Mouse (Mus musculus): ENCODE measurements around the gene St5. TPM values are rescaled to one million over a fixed set of nuclear protein-coding genes. Genes with fewer than 3 reads are reported as not detected.

Gene St5
- polyA plus RNA-seq, 1 experiment from 2014 or later, result 21.7 TPM

DNA sequence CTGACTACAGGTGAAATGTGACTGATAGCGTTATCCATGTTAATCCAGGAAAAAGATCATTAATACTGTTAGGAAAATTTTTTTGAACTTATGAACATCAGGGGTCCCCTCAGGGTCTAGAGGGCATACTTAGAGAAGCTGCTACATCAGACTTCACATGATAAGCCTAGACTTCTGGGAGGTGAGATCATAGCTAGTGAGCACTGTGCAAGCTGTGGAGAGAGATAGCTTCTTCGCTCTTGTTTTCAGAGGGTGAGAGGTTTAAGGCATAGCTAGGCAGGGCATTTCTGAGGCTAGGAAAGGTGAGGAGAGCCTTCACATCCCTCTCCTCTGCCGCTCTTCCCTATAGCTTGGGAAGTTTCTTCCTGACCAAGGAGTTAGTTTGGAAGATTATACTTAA is 191.6 kb downstream of the St5 start:
- Histone ChIP-seq H3K36me3 (no peaks in the 10 kb centered on the region), H3K4me1 (replicated peaks) (peaks cover 11% of the 10 kb centered on the region), H3K27me3 (no peaks in the 10 kb centered on the region), H3K9me3 (no peaks in the 10 kb centered on the region), H3K4me2 (replicated peaks) (no peak overlapping the region), H3K27ac (no peak overlapping the region), H3K9ac (replicated peaks) (no peak overlapping the region), H3K4me3 (replicated peaks) (no peak overlapping the region)
- WGBS, result 92% methylated on average over 3 of the region's 3 CpGs
- no peak for ATAC-seq

DNA sequence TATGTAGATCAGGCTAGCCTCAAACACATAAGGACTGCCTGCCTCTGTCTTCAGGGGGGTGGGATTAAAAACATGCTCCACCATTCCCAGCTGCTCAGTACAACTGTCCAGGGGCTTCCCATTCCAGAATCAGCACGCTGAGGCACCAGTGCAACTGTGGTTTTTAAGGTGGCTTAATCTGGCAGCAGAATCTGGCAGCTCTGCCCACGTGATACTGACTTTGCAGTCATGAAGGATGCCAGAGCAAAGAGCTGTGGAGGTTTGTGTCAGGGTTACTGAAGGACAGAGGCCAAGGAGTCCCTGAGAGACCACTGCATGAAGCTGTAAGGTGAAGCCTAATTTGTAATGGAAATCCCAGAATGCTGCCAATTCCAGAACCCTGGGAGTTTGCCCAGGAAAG is 192.6 kb downstream of the St5 start:
- 60% methylated on average over 2 of the region's 2 CpGs for WGBS
- no peaks in the 10 kb centered on the region for H3K9me3 ChIP-seq
- H3K4me3 ChIP-seq (replicated peaks), result no peak overlapping the region
- ATAC-seq, result no peak
- H3K27ac ChIP-seq, result no peak overlapping the region
- no peaks in the 10 kb centered on the region for H3K27me3 ChIP-seq
- H3K4me2 ChIP-seq (replicated peaks), result no peak overlapping the region
- H3K36me3 ChIP-seq, result no peaks in the 10 kb centered on the region
- peaks cover 16% of the 10 kb centered on the region for H3K4me1 ChIP-seq (replicated peaks)
- H3K9ac ChIP-seq (replicated peaks), result no peak overlapping the region

GRCm38 (mm10) chr7:109508034-109508433 is 195.4 kb downstream of the St5 start, which contains the start of gene Trim66:
Trim66 (minus strand) TSS chr7:109508134.
- Histone ChIP-seq H3K4me3 (replicated peaks) (no peak within 1 kb of the TSS), H3K4me2 (replicated peaks) (peak within 1 kb of the TSS; percentile 31; the same call in 1 of the 2 replicates), H3K4me1 (replicated peaks) (peaks cover 16% of the 10 kb centered on the region), H3K27me3 (no peaks in the 10 kb centered on the region), H3K36me3 (no peaks in the 10 kb centered on the region), H3K9me3 (no peaks in the 10 kb centered on the region), H3K9ac (replicated peaks) (peak within 1 kb of the TSS; percentile 54), H3K27ac (peak within 1 kb of the TSS; percentile 25; the same call in 1 of the 2 replicates)
- no peak for ATAC-seq
- WGBS, result 90% methylated on average over 4 of the region's 4 CpGs

- no peak overlapping the region for H3K4me3 ChIP-seq (replicated peaks)
- WGBS, result 43% methylated on average over 9 of the region's 9 CpGs
- peak overlapping the region; percentile 25; the same call in 1 of the 2 replicates for H3K27ac ChIP-seq
- ATAC-seq, result peak; percentile 37; the same call in 1 of the 2 replicates
- H3K4me1 ChIP-seq (replicated peaks), result peaks cover 16% of the 10 kb centered on the region
- no peaks in the 10 kb centered on the region for H3K36me3 ChIP-seq
- H3K27me3 ChIP-seq, result no peaks in the 10 kb centered on the region
- H3K4me2 ChIP-seq (replicated peaks), result 0 out of 2 replicates have a peak overlapping the region, but pooled peaks have one; percentile 31
- peak overlapping the region; percentile 54; the same call in 1 of the 2 replicates for H3K9ac ChIP-seq (replicated peaks)
- no peaks in the 10 kb centered on the region for H3K9me3 ChIP-seq
These were observed 195.8 kb downstream of the St5 start for GRCm38 (mm10) chr7:109507572-109507971.

DNA sequence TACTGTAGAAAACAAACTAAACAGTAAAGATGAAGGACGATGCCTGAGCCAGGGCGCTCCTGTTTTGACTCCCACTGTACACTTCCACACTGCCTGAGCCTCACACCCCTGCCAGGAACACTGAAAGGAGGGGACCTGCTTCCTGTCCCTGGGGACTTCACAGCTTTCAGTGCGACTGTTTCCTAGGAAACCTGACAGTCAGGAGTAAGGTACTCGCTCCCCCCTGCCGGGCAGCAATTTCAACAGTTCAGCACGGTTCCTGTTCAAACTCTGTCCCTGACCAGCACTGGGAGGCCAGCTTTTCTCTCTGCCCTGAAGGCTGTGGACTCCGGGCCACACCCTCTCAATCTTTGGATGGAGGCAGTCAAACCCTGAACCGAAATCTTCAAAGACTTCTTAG is 196.3 kb downstream of the St5 start:
- Histone ChIP-seq H3K36me3 (no peaks in the 10 kb centered on the region), H3K4me3 (replicated peaks) (no peak overlapping the region), H3K9me3 (no peaks in the 10 kb centered on the region), H3K9ac (replicated peaks) (peak overlapping the region; percentile 54), H3K4me2 (replicated peaks) (peak overlapping the region; percentile 31; the same call in 1 of the 2 replicates), H3K4me1 (replicated peaks) (peaks cover 16% of the 10 kb centered on the region), H3K27me3 (no peaks in the 10 kb centered on the region), H3K27ac (peak overlapping the region; percentile 25; the same call in 1 of the 2 replicates)
- 3% methylated on average over 8 of the region's 8 CpGs for WGBS
- ATAC-seq, result peak; percentile 76

DNA sequence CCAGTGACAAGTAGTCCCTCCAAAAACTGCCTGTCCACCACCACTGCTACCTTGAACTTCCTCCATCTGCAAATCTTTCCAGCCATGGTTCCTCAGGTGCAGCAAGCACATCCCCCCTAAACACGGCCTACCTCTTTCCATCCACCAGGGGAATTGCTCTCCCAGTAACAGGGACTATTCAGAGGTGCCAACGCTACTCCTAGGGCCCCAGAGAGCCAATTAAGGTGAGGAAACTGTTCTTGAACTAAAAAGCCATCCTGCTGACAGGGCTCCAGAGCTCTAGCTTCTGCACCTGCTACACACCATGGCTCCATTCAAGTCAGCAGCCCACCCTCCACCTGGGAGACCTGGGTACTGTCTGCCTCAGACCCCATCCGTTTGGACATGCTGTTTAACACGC is 205.9 kb downstream of the St5 start:
- H3K4me2 ChIP-seq (replicated peaks), result no peak overlapping the region

DNA sequence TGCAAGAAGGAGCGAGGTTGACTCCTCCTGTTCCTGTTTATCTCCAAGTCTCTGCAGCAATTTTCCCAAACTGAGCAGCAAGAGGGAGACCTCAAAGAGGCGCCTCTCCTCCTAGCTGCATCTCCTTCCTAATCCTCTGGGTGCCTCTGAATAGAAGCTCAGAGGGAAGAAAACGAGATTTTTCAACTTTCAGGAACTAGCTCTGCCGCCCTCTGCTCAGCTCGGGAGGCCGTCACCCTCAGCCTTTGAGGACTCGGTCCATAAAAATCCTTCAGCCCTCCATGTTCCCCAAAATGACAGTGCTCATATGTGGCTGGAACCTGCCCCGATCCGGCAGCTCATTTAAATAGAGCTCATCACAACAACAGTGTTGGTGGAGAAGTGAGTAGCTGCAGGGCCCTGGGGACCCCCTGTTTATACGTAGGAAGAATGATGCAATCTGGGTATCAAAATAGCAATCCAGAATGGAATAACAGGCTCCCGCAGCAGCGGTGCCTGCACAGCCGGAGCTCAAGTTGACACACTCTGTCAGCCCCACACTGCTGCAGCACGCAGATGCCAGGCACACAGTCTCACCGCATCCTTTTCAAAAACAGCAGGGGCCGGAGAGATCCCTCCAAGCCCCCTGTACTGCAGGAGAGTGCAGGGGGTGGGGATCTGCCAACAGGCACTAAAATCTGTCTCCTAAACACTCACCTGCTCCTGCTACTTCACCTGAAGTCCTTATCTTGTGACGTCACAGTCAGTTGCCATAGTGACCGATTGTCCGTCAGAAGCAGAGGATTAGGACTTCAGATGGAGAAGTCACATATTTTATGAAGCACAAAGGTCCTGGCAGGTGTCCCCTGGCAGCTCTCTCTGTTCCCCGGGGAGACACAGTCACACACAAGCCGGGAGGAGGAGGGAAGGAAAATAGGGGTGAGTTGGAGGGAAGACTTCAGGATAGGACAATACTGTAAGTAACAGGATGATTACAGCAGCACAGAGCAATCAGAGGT is 209.8 kb downstream of the St5 start:
- H3K27ac ChIP-seq, result peak overlapping the region; percentile 40
- H3K4me3 ChIP-seq (replicated peaks), result peak overlapping the region; percentile 43
- peak overlapping the region; percentile 65 for H3K4me2 ChIP-seq (replicated peaks)
- ATAC-seq, result peak; percentile 87
- no peaks in the 10 kb centered on the region for H3K9me3 ChIP-seq
- peaks cover 10% of the 10 kb centered on the region; the same call in 1 of the 2 replicates for H3K27me3 ChIP-seq
- 7% methylated on average over 21 of the region's 21 CpGs for WGBS
- H3K4me1 ChIP-seq (replicated peaks), result peaks cover 23% of the 10 kb centered on the region
- no peaks in the 10 kb centered on the region for H3K36me3 ChIP-seq
- H3K9ac ChIP-seq (replicated peaks), result peak overlapping the region; percentile 52

More for the DNA sequence above, 205.9 kb downstream of the St5 start:
- 55% methylated on average over 4 of the region's 4 CpGs for WGBS
- Histone ChIP-seq H3K27ac (no peak overlapping the region; the same call in 1 of the 2 replicates), H3K27me3 (peaks cover 6% of the 10 kb centered on the region; the same call in 1 of the 2 replicates), H3K36me3 (no peaks in the 10 kb centered on the region), H3K4me3 (replicated peaks) (no peak overlapping the region), H3K9ac (replicated peaks) (no peak overlapping the region), H3K9me3 (no peaks in the 10 kb centered on the region), H3K4me1 (replicated peaks) (peaks cover 23% of the 10 kb centered on the region)
- ATAC-seq, result no peak

GRCm38 (mm10) chr7:109492616-109493318 is 210.6 kb downstream of the St5 start:
- Histone ChIP-seq H3K9ac (replicated peaks) (0 out of 2 replicates have a peak overlapping the region, but pooled peaks have one; percentile 12), H3K4me3 (replicated peaks) (peak overlapping the region; percentile 43), H3K27me3 (peaks cover 10% of the 10 kb centered on the region; the same call in 1 of the 2 replicates), H3K4me2 (replicated peaks) (peak overlapping the region; percentile 65), H3K27ac (no peak overlapping the region), H3K4me1 (replicated peaks) (peaks cover 21% of the 10 kb centered on the region), H3K9me3 (no peaks in the 10 kb centered on the region), H3K36me3 (no peaks in the 10 kb centered on the region)
- ATAC-seq, result peak; percentile 53
- 54% methylated on average over 18 of the region's 18 CpGs for WGBS

DNA sequence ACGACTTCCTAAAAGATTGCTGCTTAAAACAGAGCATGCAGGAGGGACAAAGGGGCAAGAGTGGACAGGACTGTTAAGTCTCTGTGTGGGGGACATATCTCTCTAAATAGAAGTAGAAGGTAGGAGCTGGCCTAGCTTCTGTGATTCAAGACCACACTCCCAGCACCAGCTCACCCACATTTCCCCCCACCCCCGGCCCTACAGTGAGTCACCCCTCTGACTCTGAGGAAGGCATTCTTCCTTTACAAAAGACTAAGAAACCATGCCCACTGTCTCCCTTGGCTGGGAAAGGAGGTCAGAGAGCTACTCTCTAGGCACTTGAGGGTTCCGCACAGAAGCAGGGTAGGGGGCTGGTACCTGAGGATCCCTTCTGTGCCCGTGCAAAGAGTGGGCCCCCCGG is 219.2 kb downstream of the St5 start:
- 65% methylated on average over 5 of the region's 5 CpGs for WGBS
- Histone ChIP-seq H3K9ac (replicated peaks) (no peak overlapping the region), H3K4me1 (replicated peaks) (no peaks in the 10 kb centered on the region), H3K9me3 (no peaks in the 10 kb centered on the region), H3K27ac (no peak overlapping the region), H3K4me3 (replicated peaks) (no peak overlapping the region), H3K27me3 (no peaks in the 10 kb centered on the region), H3K36me3 (no peaks in the 10 kb centered on the region), H3K4me2 (replicated peaks) (no peak overlapping the region)
- ATAC-seq, result no peak

- Histone ChIP-seq H3K36me3 (no peaks in the 10 kb centered on the region), H3K27ac (no peak overlapping the region), H3K4me3 (replicated peaks) (no peak overlapping the region; the same call in 1 of the 2 replicates), H3K4me2 (replicated peaks) (peak overlapping the region; percentile 26; the same call in 1 of the 2 replicates), H3K9me3 (no peaks in the 10 kb centered on the region), H3K4me1 (replicated peaks) (no peaks in the 10 kb centered on the region), H3K27me3 (no peaks in the 10 kb centered on the region), H3K9ac (replicated peaks) (no peak overlapping the region)
- 20% methylated on average over 7 of the region's 7 CpGs for WGBS
- 0 out of 2 replicates have a peak, but pooled peaks have one; percentile 49 for ATAC-seq
These were observed 222.6 kb downstream of the St5 start for GRCm38 (mm10) chr7:109480765-109481197.

GRCm38 (mm10) chr7:109477926-109478325 is 225.5 kb downstream of the St5 start:
- Histone ChIP-seq H3K27me3 (no peaks in the 10 kb centered on the region), H3K27ac (no peak overlapping the region), H3K4me2 (replicated peaks) (no peak overlapping the region), H3K9ac (replicated peaks) (no peak overlapping the region), H3K4me1 (replicated peaks) (no peaks in the 10 kb centered on the region), H3K4me3 (replicated peaks) (no peak overlapping the region), H3K36me3 (no peaks in the 10 kb centered on the region), H3K9me3 (no peaks in the 10 kb centered on the region)
- 90% methylated on average over 3 of the region's 3 CpGs for WGBS
- ATAC-seq, result no peak
